Comparison of ENCODE assay signal across 21 mouse cellular contexts in genomic region chr1:120614307-120615100, GRCm38 (mm10). TPM values are rescaled to one million over a fixed set of nuclear protein-coding genes. Genes with fewer than 3 reads are reported as not detected.
A peak's percentile ranks its signal among the peaks of the same experiment; 100 is the strongest.
DNase-seq lines count a peak whose midpoint lies in the region; ATAC-seq lines count a peak whose summit lies in the region.
"Had no signal": no experiment of that assay in that cellular context is flagged by ENCODE, and none has a peak within 500 bp of the region (broad histone marks: within the 10 kb centered on the region; RNA-seq: fewer than 3 reads in every experiment).

No protein-coding gene starts in this region.

- no peak overlapping the region for H3K9ac ChIP-seq in heart, embryonic 15.5 days
- no peak overlapping the region for H3K9ac ChIP-seq in embryonic facial prominence, embryonic 14.5 days (ENCODE audit: low read depth, low read length)
- H3K9ac ChIP-seq in hindbrain, embryonic 16.5 days (ENCODE audit: low read depth, low read length) = no peak overlapping the region
- peak overlapping the region; percentile 46 for H3K9ac ChIP-seq in midbrain, embryonic 13.5 days (replicated peaks)
- H3K9ac ChIP-seq: embryonic facial prominence, embryonic 13.5 days; forebrain, embryonic 15.5 days; liver, embryonic 12.5 days; stomach, embryonic 15.5 days had no signal

- no peaks in the 10 kb centered on the region for H3K9me3 ChIP-seq in heart, embryonic 15.5 days (replicated peaks)
- H3K9me3 ChIP-seq in embryonic facial prominence, embryonic 14.5 days (ENCODE audit: control insufficient read depth, low read length) = no peaks in the 10 kb centered on the region
- H3K9me3 ChIP-seq in hindbrain, embryonic 16.5 days (ENCODE audit: control insufficient read depth, low read length) = no peaks in the 10 kb centered on the region; the same call in 1 of the 2 replicates
- H3K9me3 ChIP-seq in midbrain, embryonic 13.5 days = no peaks in the 10 kb centered on the region
- H3K9me3 ChIP-seq: embryonic facial prominence, embryonic 13.5 days; forebrain, embryonic 15.5 days; liver, embryonic 12.5 days; stomach, embryonic 15.5 days had no signal

- peak overlapping the region; percentile 45 for H3K4me2 ChIP-seq in heart, embryonic 15.5 days
- no peak overlapping the region for H3K4me2 ChIP-seq in embryonic facial prominence, embryonic 14.5 days (ENCODE audit: low read depth, low read length)
- peak overlapping the region; percentile 20; the same call in 1 of the 2 replicates for H3K4me2 ChIP-seq in hindbrain, embryonic 16.5 days (ENCODE audit: low read length)
- H3K4me2 ChIP-seq in midbrain, embryonic 13.5 days (replicated peaks) = peak overlapping the region; percentile 44
- H3K4me2 ChIP-seq: embryonic facial prominence, embryonic 13.5 days; forebrain, embryonic 15.5 days; liver, embryonic 12.5 days; stomach, embryonic 15.5 days had no signal

- no peak for DNase-seq in heart, postnatal 10 days
- no peak for DNase-seq in embryonic facial prominence, embryonic 14.5 days (ENCODE audit: low spot score)
- DNase-seq in cerebellum, adult 11-12 months = no peak
- DNase-seq in kidney, adult 9 months = no peak
- no peak for DNase-seq in thymus, postnatal 36 days
- DNase-seq: adrenal gland, adult 2 months; cerebellum, adult 9-10 months; gastrocnemius, postnatal 10 days; kidney, postnatal 36 days; lung, postnatal 14 days; right cerebral cortex, postnatal 4 days had no signal

- H3K27me3 ChIP-seq in heart, embryonic 15.5 days = peaks cover 100% of the 10 kb centered on the region
- peaks cover 98% of the 10 kb centered on the region for H3K27me3 ChIP-seq in embryonic facial prominence, embryonic 14.5 days (replicated peaks; ENCODE audit: control insufficient read depth, insufficient read depth, low read length)
- H3K27me3 ChIP-seq in hindbrain, embryonic 16.5 days (replicated peaks; ENCODE audit: control insufficient read depth, insufficient read depth, low read length) = peaks cover 74% of the 10 kb centered on the region
- peaks cover 100% of the 10 kb centered on the region for H3K27me3 ChIP-seq in midbrain, embryonic 13.5 days

- no peaks in the 10 kb centered on the region for H3K36me3 ChIP-seq in heart, embryonic 15.5 days
- no peaks in the 10 kb centered on the region for H3K36me3 ChIP-seq in embryonic facial prominence, embryonic 14.5 days (ENCODE audit: control insufficient read depth, insufficient read depth, low read length)
- no peaks in the 10 kb centered on the region for H3K36me3 ChIP-seq in hindbrain, embryonic 16.5 days (ENCODE audit: control insufficient read depth, insufficient read depth, low read length)
- H3K36me3 ChIP-seq in midbrain, embryonic 13.5 days = no peaks in the 10 kb centered on the region
- H3K36me3 ChIP-seq: embryonic facial prominence, embryonic 13.5 days; forebrain, embryonic 15.5 days; liver, embryonic 12.5 days; stomach, embryonic 15.5 days had no signal

- ATAC-seq in heart, embryonic 15.5 days (replicated peaks; ENCODE audit: insufficient number of reproducible peaks, insufficient read depth, low FRiP score, low read depth) = no peak
- no peak for ATAC-seq in embryonic facial prominence, embryonic 14.5 days (ENCODE audit: low read depth)
- ATAC-seq in hindbrain, embryonic 16.5 days = no peak
- 0 out of 2 replicates have a peak, but pooled peaks have one; percentile 21 for ATAC-seq in midbrain, embryonic 13.5 days
- ATAC-seq: CD4-positive, CD25-positive, alpha-beta regulatory T cell, adult 4 months; forebrain, embryonic 15.5 days; liver, embryonic 12.5 days; Patski had no signal

- peaks cover 17% of the 10 kb centered on the region for H3K4me1 ChIP-seq in heart, embryonic 15.5 days (replicated peaks)
- no peaks in the 10 kb centered on the region for H3K4me1 ChIP-seq in embryonic facial prominence, embryonic 14.5 days (ENCODE audit: control insufficient read depth, insufficient read depth, low read length)
- no peaks in the 10 kb centered on the region for H3K4me1 ChIP-seq in hindbrain, embryonic 16.5 days (ENCODE audit: control insufficient read depth, insufficient read depth, low read depth, low read length)
- peaks cover 17% of the 10 kb centered on the region; the same call in 1 of the 2 replicates for H3K4me1 ChIP-seq in midbrain, embryonic 13.5 days (replicated peaks)
- H3K4me1 ChIP-seq: forebrain, embryonic 15.5 days; liver, embryonic 12.5 days; stomach, embryonic 15.5 days had no signal

- WGBS in heart, embryonic 15.5 days = 2% methylated on average over 30 of the region's 30 CpGs
- WGBS in embryonic facial prominence, embryonic 14.5 days = 7% methylated on average over 26 of the region's 30 CpGs
- 3% methylated on average over 29 of the region's 30 CpGs for WGBS in hindbrain, embryonic 16.5 days
- 2% methylated on average over 30 of the region's 30 CpGs for WGBS in midbrain, embryonic 13.5 days

- peak overlapping the region; percentile 20 for H3K4me3 ChIP-seq in heart, embryonic 15.5 days
- peak overlapping the region; percentile 1; the same call in 1 of the 2 replicates for H3K4me3 ChIP-seq in embryonic facial prominence, embryonic 14.5 days (ENCODE audit: low read depth, low read length)
- H3K4me3 ChIP-seq in hindbrain, embryonic 16.5 days (ENCODE audit: low read length) = no peak overlapping the region
- H3K4me3 ChIP-seq in midbrain, embryonic 13.5 days (replicated peaks) = peak overlapping the region; percentile 22
- H3K4me3 ChIP-seq: embryonic facial prominence, embryonic 13.5 days; forebrain, embryonic 15.5 days; liver, embryonic 12.5 days; stomach, embryonic 15.5 days had no signal

- H3K27ac ChIP-seq in heart, embryonic 15.5 days = no peak overlapping the region
- no peak overlapping the region for H3K27ac ChIP-seq in embryonic facial prominence, embryonic 14.5 days (replicated peaks; ENCODE audit: low read depth, low read length)
- H3K27ac ChIP-seq in hindbrain, embryonic 16.5 days (ENCODE audit: low read depth, low read length) = no peak overlapping the region
- H3K27ac ChIP-seq in midbrain, embryonic 13.5 days = peak overlapping the region; percentile 39; the same call in 1 of the 2 replicates
- H3K27ac ChIP-seq: embryonic facial prominence, embryonic 13.5 days; forebrain, embryonic 15.5 days; liver, embryonic 12.5 days; stomach, embryonic 15.5 days had no signal

- intact Hi-C loops in heart, postnatal 10 days (cut with DNase I) = no loop called here

RNA-seq across cellular contexts. Expression of gene En1, which starts 12.3 kb away (rescaled TPM):
- not detected in 2 replicates for polyA plus RNA-seq in heart, embryonic 15.5 days (2015; fragmentation: Nextera tagmentation; extraction: Ambion mirVana)
- not detected for total RNA-seq in heart, postnatal 10 days (2021)
- 2.0 TPM in 2 replicates for polyA plus RNA-seq in embryonic facial prominence, embryonic 14.5 days (2014; fragmentation: Nextera tagmentation; extraction: Ambion mirVana)
- 3.1 and 4.0 TPM in 2 replicates for polyA plus RNA-seq in hindbrain, embryonic 16.5 days (2015; fragmentation: Nextera tagmentation; extraction: Ambion mirVana)
- 9.0 and 13.6 TPM in 2 replicates for polyA plus RNA-seq in midbrain, embryonic 13.5 days (2015; fragmentation: Nextera tagmentation; extraction: Ambion mirVana)
- total RNA-seq: adrenal gland, adult 2 months had no signal
- polyA plus RNA-seq: CD4-positive, CD25-positive, alpha-beta regulatory T cell, adult 4 months; forebrain, embryonic 15.5 days; Patski; urinary bladder, adult 2 months had no signal
